Mouse (Mus musculus): ENCODE measurements around the gene Tbc1d25.

Tbc1d25 gene

DNA sequence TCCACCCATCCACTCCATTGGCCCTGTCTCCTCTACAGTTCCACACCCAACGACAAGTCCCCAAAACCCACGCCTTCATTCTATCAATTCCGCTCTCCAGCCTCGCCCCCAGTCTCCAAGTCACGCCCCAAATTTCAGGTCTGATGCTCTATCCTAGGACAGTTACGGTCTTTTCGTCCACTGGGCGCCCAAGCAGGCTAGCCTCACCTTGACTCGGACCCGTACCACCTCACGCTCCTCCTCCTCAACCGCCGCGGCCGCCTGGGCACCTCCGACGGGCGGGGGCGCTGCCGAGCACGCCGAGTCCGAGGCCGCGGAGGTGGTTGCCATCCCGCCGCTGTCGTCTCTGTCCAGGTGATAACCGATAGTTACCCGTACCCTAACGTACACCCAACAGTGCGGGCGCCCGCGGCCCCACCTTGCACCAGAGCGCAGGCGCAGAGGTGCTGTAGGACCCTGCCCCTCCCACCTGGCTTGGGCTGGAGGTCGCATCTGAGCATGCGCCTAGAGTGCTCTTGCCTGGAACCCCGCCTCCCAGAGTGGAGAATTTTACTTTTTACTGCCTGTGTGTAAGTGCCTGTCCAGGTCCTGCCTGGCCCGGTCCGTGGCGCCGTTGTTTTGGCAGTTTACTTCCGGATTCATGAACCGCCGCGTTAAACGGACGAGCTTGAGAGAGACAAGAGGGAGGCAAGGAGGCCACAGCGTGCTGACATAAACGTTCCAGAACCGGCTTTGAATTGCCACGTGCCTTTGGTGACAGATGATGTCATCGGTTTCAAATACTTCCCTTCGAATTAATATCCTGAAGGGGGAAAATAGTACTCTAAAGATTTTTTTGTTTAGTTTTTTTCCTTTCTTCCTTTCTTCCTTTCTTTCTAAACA lies at the start of gene Tbc1d25:
Gene Tbc1d25, minus strand, starts transcription at position 678 of the 882 bp plus-strand sequence.
- DNase-seq, result peak; percentile 87

DNA sequence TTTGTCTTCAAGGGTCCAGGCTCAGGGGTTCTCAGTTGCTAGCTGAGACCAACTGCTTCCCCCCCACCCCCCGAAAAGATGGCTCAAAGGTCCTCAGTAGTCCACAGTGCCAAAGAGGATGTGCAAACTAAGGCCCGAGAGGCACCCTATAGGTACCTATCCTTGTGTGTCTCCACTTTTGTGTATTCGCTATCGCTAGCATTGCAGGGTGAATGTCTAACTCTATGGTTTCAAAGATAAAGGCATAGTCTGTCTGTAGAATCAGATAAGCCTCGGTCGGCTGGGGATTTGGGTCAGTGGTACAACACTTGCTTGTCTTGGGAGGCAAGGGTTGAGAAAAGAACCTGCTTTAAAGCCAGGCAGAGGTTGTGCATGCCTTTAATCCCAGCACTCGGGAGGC lies 47.5 kb upstream of the Tbc1d25 start:
- DNase-seq, result no peak

DNA sequence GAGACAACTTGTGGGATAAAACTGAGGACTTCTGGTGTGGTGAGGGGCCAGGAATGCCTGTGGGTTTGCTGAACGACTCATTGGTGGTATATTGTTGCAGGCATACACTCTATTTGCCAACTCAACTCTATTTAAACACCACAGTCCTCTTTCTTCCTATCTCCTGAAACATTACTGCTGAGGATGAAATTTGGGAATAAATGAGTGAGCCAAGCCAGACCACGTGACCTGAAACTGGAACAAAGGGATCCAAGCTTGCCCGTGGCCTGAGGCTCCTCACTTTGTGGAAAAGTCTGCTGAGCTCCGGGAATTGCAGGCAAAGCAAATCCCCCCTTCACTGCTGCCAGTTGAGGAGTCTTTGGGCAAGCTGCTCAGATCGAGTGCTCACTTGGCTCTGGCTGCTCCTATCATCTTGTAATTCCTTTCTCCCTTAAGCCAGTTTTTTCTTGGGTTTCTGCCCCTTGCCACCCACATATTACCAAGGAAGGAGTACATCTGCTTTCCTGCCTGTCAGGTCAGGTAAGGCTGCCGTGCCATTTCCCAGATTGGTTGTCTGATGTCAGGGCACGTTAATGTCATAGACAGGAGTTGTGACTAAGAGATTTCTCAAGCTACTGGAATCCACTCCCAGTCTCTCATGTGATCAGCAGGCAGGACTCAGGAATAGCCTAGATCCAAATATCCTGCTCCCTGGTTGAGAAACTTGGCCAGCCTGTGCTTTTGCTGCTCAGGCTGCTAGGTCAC lies 46.9 kb upstream of the Tbc1d25 start:
- DNase-seq, result no peak

DNA sequence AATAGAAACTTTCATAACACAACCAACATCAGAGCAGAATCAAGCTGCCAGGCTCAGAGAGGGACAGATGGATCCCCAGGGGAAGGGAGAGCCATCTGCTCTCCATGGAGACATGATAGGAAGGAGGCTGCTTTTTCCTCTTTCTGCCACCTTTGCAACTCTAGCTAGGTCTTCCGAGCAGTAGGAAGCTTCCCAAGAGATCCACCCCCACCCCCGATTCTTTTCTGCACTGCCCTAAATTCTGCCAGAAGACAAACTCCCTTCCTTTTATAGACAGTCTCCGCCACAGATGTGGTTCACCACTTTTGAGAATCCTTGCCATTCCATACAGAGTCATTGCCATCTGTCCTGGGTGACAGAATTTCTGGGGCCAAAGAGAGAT lies 46.3 kb upstream of the Tbc1d25 start:
- no peak for DNase-seq

DNA sequence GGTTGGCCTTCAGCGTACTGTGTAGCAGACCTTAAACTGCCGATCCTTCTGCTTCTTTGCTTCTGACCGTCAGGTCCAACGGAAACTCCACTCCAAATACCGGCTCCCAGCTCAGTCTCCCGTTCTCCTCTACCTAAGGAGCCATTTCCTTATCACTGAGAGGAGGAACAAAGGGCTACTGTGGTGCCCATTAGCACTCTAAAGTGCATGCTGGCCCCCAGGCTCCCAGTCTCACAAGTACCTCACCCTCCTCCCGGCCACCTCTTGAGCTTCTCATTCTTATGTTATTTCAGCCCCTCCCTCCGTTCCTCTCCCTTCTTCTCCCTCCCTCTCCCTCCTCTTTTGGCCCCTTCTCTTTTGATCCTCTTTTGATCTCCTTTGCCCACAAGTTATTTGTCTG lies 43.7 kb upstream of the Tbc1d25 start:
- no peak for DNase-seq

DNA sequence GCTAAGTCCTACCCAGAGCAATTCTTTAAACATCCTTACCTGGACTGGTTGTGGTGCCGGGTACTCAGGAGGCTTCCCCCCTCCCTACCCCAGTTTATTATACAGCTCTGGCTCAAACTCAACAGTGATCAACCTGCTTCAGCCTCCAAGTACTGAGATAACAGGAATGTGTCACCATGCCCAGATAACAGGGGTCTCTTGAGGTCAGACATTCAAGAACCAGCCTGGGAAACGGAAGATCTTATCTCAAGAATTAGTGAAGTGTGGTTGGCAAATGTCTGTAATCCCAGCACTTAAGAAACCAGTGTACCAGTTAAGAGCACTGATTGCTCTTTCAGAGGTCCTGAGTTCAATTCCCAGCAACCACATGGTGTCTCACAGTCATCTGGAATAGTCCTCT lies 42.1 kb upstream of the Tbc1d25 start:
- DNase-seq, result no peak

DNA sequence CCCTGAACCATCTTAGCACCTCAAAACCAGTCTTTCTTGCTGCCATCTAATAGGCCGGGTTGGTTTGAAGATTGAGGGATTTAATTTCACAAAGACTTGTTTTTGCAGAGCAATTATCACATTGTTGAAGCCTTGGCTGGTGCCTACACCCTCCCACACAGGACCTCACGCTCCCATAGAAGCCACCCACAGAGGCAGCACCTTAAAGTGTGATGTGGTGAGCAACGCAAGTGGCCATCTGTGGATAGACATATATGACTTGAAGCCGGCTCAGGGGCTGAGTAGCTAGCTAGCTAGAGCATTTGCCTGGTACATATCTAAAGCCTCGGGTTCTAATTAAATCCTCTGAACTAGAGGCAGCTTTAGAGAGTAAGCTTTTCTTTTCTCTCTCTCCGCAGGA lies 41.4 kb upstream of the Tbc1d25 start:
- no peak for DNase-seq

DNA sequence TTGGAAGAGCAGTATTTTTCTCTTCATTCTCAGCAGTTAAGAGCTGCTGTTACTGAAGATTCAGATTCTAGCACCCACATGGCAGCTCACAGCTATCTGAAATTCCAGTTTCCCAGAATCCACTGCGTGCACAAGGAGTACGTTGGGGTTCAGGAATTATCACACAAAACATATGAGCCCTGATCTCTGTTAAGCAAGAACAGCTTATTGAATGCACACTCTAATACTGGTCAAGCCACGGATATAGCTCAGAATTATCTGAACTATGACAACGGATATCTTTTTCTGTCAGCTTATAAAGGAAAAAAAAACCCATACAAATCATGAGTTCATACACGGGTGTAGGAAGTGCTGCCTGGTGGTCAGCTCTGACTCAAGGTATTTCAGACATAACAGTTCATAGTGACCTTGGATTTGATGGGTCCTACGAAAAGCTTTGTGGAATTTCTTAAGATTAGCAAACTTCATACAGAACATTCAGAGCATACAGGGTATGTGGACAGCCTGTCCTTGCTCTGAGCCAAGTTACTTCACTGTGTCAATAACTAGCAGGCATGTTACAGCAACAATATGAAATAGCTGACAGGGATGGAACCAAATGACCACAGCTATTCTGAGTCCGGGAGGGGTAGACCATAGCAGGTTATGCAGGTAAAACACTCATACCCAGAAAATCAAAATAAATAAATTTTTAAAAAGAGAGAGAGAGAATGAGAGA lies 35.7 kb upstream of the Tbc1d25 start:
- no peak for DNase-seq

DNA sequence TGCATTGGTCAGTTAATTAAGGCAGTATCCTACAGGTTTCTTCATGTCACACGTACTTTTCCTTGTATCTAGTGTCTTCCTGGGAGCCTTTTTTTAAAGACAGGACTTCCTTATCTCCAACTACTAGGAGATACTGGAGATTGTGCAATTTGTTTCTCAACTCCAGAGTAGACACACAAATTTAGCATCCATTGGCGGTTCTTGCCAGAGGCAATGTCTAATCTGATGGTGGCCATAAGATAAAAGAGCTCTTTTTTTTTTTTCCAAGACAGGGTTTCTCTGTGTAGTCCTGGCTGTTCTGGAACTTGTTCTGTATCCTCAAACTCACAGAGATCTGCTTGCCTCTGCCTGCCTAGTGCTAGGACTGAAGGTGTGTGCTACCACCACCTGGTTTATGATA lies 33.7 kb upstream of the Tbc1d25 start:
- DNase-seq, result no peak

DNA sequence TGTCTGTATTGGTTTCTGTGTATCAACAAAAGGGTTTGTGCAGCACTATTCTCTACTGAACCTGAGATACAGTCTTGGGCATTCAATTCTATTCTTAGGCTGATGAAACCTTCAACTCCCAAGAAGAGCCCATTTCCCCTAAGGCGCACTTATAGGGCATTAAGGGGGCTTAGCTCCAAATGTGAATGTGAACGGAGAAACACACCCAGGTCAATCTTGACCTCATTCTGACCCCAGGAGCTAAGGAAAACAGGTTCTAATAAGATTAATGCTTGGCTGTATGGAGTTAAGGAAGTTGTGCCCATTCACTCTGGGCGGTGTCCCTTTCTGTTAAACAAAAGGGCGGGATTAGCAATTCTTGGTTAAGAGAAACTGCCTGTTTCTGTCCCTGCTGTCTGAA lies 31.2 kb upstream of the Tbc1d25 start:
- DNase-seq, result no peak

DNA sequence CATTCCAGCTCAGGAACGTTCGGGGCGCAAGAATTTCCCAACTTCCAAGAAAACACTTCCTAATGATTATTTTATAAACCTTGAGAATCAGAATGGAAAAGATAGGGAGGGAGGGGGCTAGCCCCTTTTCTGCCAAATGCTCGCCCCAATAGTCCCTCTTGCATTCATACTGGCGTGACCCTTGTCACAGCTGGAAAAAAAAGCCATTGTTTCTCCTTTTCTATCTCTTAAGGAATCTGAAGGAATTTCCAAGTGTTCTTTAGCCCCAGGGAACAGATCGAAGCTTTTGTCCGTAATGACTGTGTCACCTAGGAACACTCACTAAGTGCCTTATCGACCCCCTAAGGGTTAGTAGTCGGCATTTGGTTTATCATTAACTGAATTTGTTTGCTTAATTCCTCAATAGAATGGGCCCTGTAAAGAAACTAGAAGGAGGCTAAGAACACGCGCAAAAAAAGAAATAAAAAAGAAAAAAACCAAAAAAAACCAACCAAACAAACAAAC lies 30.8 kb upstream of the Tbc1d25 start:
- DNase-seq, result no peak

DNA sequence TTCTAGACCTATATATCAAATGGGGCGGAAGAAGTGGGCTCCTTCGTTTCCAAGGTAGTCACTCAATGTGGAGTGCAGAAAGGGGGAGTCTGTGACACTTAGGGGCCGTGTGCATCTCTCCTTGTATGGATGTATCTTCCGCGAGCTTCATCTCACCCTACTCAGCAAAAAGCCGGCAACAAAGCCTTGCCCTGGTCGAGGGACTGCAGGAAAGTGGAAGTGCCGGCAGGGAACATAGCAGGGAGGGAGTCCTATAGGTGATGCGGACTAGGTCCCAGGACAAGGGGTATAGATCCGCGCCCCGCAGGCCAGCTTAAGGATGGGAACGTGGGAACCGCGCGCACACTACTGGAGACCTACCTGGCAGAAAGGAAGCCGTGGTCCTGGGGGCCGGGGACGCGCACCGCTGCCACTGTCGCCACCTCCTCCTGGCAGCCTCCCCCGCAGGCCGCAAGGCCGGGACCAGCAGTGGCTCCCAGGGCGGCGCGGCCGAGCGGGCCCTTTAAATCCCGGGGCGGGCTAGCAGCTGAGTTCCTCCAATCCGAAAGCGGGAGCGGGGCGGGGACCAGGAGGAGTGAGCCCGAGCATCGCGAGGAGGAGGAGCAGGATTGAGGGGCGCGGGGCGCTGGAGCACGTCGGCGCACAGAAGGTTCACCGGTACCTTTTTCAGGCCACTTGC lies 30.2 kb upstream of the Tbc1d25 start, which contains the start of gene Porcn:
Gene Porcn, minus strand, starts transcription at position 511 of the 679 bp plus-strand sequence.
- peak; percentile 55 for DNase-seq

DNA sequence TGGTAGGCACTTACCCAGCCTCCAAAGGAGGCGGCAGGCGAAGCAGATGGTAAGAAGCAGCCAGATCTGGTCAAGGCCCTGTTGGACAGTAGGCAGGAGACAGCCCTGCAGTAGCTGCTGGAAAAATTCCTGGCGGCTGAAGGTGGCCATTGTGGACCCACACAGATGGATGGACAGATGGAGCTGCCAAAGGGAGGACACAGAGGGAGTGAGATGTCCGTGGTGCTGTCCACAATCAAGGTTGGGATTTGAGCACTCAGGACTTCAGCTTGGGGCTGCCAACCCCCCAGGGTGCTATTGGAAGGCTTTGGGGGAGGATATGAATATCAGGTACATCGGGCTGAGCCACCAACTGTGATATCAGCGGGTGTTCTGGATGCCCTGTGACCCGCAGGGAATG lies 29.6 kb upstream of the Tbc1d25 start:
- DNase-seq, result no peak

DNA sequence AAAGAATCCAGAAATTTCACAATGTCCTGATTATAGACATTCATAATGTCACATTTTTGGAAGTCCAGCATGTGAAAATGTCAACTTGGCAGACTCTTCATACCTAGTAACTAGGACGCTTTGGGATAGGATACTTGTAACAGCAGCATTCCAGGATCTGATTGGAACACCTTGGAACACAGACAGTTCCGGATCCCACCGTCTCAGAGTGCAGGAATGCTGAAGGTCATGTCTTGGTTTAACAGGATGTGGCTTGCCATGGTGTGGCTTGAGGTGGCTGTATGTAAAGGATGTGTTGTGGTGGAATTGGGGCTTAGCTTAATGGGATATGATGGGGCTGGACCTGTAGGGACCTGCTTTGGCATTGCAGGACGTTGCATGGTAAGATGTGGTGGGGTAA lies 29.1 kb upstream of the Tbc1d25 start:
- no peak for DNase-seq

DNA sequence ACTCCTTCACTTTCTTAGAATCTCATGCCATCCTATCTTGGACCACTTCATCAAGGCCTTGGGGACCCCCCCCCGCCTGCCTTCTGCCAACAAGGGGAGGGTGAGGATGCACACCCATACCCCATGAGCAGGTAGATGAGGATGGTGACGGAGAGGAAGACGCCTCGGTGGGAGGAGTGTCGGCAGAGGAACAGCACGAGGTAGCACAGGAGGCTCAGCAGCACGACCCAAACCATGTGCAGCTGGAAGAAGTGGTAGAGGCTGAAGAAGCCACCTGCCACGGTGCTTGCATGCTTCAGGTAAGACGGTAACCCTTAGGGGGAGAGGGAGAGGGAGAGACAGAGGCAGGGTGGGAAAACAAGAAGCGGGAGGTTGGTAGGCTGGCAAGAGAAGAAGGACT lies 28.1 kb upstream of the Tbc1d25 start:
- DNase-seq, result no peak

DNA sequence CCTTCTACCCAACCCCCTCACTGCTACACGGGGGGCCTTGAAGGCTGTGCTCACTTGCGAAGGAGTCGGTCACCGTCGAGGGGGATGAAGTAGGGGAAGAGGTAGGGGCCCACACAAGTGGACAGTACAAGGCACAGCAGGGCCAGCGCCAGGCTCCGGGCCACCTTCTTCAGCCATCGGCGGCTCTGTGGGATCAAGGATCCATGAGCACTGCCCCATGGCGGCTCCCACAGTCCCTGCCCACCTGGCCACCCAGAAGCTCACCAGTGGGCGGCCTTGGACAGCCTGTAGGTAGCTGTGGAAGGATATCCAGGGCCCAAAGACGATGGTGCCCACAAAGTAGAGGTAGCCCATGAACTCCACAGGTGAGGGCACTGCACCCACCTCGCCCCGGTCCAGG lies 27.1 kb upstream of the Tbc1d25 start:
- no peak for DNase-seq

DNA sequence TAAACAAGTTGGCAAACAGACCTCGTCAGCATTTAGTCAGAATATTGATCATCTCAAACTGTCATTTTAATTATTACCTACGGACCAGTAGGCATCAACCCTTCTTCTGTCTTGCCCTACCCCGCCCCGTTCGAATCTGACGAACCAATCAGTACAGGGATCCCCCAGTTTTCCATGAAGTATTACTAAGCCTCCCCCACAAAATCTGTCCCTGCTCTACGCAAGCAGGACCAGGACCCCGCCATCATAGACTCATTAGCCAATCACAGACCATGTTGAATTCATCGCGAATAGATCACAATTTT lies 17.4 kb upstream of the Tbc1d25 start, which contains the start of gene Ebp:
Gene Ebp, minus strand, starts transcription at position 94 of the 305 bp plus-strand sequence.
- DNase-seq, result no peak

DNA sequence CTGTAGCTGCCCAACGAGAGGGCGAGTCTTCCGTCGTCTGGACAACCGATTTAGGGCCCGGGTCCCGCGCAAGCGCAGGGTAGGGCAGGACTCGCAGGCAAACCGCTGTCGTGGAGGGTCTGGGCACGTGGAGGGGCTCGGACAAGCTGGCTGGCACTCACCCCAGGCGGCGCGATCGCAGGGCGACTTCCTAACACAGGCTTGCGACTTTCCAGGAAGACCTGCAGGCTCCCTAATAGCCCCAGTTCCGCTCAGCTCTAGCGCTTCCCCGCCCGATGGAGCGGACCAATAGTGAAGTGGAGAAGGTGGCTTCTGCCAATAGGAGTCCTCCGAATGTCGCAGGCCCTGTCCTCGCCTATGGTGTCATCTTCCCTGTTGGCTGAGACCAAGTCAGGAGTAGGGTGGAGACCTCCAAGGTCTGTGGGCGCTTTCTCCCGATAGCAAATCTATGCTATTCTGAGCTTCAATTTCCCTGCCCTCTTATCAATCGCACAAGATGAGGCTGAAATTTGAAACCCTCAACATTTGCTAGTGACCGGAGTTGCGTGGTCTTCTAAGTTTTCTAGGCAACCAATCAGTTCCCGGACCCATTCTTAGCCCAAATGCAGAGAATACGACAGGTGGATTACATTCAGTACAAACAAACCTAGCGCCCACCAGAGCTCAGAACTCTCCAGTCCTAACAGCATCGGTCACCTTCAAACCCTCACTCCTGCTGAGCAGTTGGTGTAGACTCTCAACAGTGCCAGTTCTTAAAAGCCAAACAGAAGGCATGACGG lies 16.8 kb upstream of the Tbc1d25 start:
- peak; percentile 74 for DNase-seq

DNA sequence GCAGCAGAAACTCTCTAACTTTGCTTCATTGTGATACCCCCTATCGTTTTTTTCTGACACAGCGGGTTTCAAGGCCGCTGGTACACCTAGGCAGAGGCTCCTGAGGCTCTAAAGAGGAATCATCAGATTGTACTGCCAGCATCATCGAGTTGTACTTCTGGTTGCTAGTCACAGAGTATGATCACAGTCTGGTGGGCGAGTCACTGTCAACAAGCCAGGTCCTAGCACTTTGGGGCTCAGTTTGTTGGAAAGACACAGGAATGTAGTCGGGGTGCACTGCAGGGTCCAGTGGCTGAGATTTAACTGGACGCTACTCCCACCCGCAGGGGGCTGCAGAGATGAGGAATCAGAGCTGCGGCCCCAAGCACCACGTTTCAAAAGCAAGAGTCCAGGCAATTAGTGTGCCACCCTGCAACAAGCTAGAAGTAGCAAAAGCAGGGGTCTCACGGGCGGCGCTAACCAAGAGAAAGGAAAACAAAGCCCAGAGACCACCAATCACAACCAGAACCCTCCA lies 16.2 kb upstream of the Tbc1d25 start:
- no peak for DNase-seq

DNA sequence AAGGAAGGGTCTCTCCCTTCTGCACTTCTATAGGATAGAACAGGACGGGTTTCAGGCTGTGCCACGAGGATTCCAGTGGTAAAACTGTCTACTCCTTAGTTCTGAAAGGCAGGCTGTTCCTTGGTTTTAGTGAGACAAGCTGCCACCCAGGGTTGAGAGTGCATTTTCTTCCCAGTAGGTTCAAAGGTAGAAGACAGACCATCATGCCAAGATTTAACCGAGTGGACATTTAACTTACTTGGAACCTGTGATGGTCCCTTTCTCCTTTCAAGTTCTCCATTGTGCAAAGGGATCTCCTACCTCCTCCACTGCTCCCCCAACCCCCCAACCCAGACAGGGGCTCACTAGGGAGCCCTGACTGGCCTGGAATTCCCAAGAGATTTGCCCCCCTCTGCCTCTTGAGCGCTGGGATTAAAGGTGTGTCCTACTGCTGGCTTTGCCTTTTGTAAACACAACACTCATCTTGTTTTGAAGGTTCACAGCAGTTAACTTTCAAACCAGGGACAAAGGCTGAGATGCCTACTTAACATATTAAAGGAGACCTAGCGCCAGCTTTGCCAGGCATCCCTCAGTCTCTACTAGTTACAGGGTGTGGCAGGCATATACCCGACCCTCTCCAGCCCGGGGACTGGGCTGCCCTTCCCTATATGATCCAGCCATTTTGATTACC lies 7.0 kb upstream of the Tbc1d25 start:
- DNase-seq, result no peak

DNA sequence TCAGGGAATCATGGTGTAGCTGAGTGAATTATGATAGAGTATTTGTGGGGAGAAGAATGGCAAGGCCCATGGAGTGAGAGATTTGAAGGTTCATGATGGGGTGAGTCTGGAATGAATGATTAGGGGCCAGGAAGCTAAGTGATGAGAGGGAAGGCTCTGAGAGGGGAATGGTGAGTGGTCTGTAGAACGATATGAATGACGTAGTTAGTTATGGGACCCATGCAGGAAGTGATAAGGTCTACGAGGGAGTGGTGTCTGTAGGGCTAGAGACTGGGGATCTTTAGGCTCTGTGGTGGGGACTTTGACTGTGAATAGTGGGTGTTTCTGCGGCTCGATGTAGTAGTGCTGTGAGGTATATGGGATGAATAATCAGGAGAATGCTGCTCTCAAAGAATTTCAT lies 3.7 kb upstream of the Tbc1d25 start:
- DNase-seq, result no peak

All from thymus, postnatal 4 days (tissue).